Mouse (Mus musculus): Measurements from ENCODE around the gene Arhgap35.

GRCm38 (mm10) chr7:16621066-16621622 is 6.4 kb upstream of the Arhgap35 start:
- TF ChIP-seq CTCF (conservative IDR thresholded peaks at IDR 0.05; ENCODE audit: low read length), result no peak
- no peak for TF ChIP-seq NANOG (IDR thresholded peaks at IDR 0.05; ENCODE audit: borderline replicate concordance, low read length)

All from E14TG2a.4 (cell line).